Mouse (Mus musculus) testis, adult 2 months (tissue): ENCODE results near the gene Hus1b.

Source experiments
- CTCF ChIP-seq: fragments of 200-500 bp; IDR thresholded peaks from 2 replicates; pipeline ENCODE4 v1.5.1; 2012; ENCODE audit warnings: low read depth, mild to moderate bottlenecking, inconsistent platforms, low read length, moderate library complexity; ENCODE audit not compliant: control insufficient read depth, insufficient read depth, insufficient replicate concordance
- POLR2A ChIP-seq: fragments of 200-500 bp; IDR thresholded peaks from 2 replicates; pipeline ENCODE4 v1.6.1; 2012; ENCODE audit warnings: low read depth, mild to moderate bottlenecking, inconsistent platforms, low read length, moderate library complexity; ENCODE audit not compliant: control insufficient read depth

- no peak for TF ChIP-seq POLR2A
- TF ChIP-seq CTCF, result no peak
Measured at GRCm38 (mm10) chr13:30985275-30985597, 37.7 kb upstream of the Hus1b start.
